8 mouse cellular contexts compared by ENCODE assay signal in the genomic region with DNA sequence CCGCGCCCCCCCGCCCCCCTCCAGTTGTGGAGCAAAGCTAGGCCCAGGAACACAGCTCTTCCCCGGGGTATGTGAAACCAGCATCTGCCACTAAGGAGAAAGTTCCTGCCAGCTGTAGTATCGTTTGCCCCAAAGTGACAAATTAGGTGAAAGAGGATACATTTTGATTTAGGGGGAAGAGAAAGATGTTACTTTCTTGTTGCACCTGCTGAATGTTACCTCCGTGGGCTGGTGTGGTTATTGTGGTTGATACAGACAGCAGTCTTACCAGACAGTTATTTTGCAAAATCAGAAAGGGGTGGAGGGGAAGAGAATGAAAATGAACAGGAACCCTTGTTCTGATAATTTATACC. TPM values are rescaled to one million over a fixed set of nuclear protein-coding genes. Genes with fewer than 3 reads are reported as not detected.
A peak's percentile ranks its signal among the peaks of the same experiment; 100 is the strongest.
DNase-seq lines count a peak whose midpoint lies in the region; ATAC-seq and TF ChIP-seq lines count a peak whose summit lies in the region.

No protein-coding gene starts in this region.

- 7% methylated on average over 6 of the region's 6 CpGs for WGBS in heart, embryonic 12.5 days
- 6% methylated on average over 6 of the region's 6 CpGs for WGBS in hindbrain, embryonic 11.5 days

- peak overlapping the region; percentile 95 for H3K4me2 ChIP-seq in heart, embryonic 12.5 days
- peak overlapping the region; percentile 82 for H3K4me2 ChIP-seq in hindbrain, embryonic 11.5 days (replicated peaks; ENCODE audit: low read depth, low read length)

- DNase-seq in heart, postnatal 36 days, result no peak
- DNase-seq in hindbrain, embryonic 11.5 days (ENCODE audit: low spot score), result no peak
- peak; percentile 27 for DNase-seq in mesoderm, embryonic 11.5 days (ENCODE audit: low read depth, low spot score)
- DNase-seq in cerebellum, postnatal 10 days, result no peak
- no peak for DNase-seq in retina, postnatal 1 day

- intact Hi-C loops in heart, postnatal 36 days (cut with DNase I), result no loop called here

- no peaks in the 10 kb centered on the region for H3K27me3 ChIP-seq in heart, embryonic 12.5 days (replicated peaks)
- no peaks in the 10 kb centered on the region for H3K27me3 ChIP-seq in E14TG2a.4 (ENCODE audit: insufficient read depth, low read length)
- H3K27me3 ChIP-seq in hindbrain, embryonic 11.5 days (ENCODE audit: control insufficient read depth, insufficient read depth, low read length), result no peaks in the 10 kb centered on the region

- H3K9me3 ChIP-seq in heart, embryonic 12.5 days (replicated peaks), result no peaks in the 10 kb centered on the region
- no peaks in the 10 kb centered on the region for H3K9me3 ChIP-seq in E14TG2a.4 (ENCODE audit: low read length)
- H3K9me3 ChIP-seq in hindbrain, embryonic 11.5 days (ENCODE audit: control insufficient read depth, low read length), result no peaks in the 10 kb centered on the region

- H3K4me3 ChIP-seq in heart, embryonic 12.5 days, result peak overlapping the region; percentile 70
- peak overlapping the region; percentile 95 for H3K4me3 ChIP-seq in E14TG2a.4 (replicated peaks; ENCODE audit: low read length)
- H3K4me3 ChIP-seq in hindbrain, embryonic 11.5 days (ENCODE audit: low read depth, low read length), result peak overlapping the region; percentile 71

- peak overlapping the region; percentile 81 for H3K9ac ChIP-seq in heart, embryonic 12.5 days
- peak overlapping the region; percentile 82 for H3K9ac ChIP-seq in hindbrain, embryonic 11.5 days (ENCODE audit: low read depth, low read length)

- H3K27ac ChIP-seq in heart, embryonic 12.5 days (ENCODE audit: poor library complexity, severe bottlenecking), result no peak overlapping the region
- H3K27ac ChIP-seq in hindbrain, embryonic 11.5 days (ENCODE audit: low read depth, low read length), result no peak overlapping the region

- ATAC-seq in heart, embryonic 12.5 days (ENCODE audit: insufficient number of reproducible peaks, low FRiP score), result no peak
- ATAC-seq in hindbrain, embryonic 11.5 days (ENCODE audit: low FRiP score), result no peak; the same call in 1 of the 2 replicates
- no peak for ATAC-seq in activated CD4-positive, CD25-positive, alpha-beta regulatory T cell, adult 4 months

- H3K4me1 ChIP-seq in heart, embryonic 12.5 days (replicated peaks), result peaks cover 4% of the 10 kb centered on the region; the same call in 1 of the 2 replicates
- peaks cover 8% of the 10 kb centered on the region; the same call in 1 of the 2 replicates for H3K4me1 ChIP-seq in E14TG2a.4 (replicated peaks; ENCODE audit: low read depth, low read length)
- no peaks in the 10 kb centered on the region for H3K4me1 ChIP-seq in hindbrain, embryonic 11.5 days (replicated peaks; ENCODE audit: control insufficient read depth, insufficient read depth, low read length)

- TF ChIP-seq CTCF in E14TG2a.4 (conservative IDR thresholded peaks at IDR 0.05; ENCODE audit: low read length), result no peak

- peaks cover 3% of the 10 kb centered on the region; the same call in 1 of the 2 replicates for H3K36me3 ChIP-seq in heart, embryonic 12.5 days
- no peaks in the 10 kb centered on the region for H3K36me3 ChIP-seq in E14TG2a.4 (ENCODE audit: insufficient read depth, low read length)
- no peaks in the 10 kb centered on the region for H3K36me3 ChIP-seq in hindbrain, embryonic 11.5 days (ENCODE audit: control insufficient read depth, insufficient read depth, low read length)

RNA-seq across cellular contexts. Expression of a gene that starts 0.6 kb away (rescaled TPM):
- 5.7 and 7.4 TPM in 2 replicates for polyA plus RNA-seq in heart, embryonic 12.5 days (2016; fragmentation: Nextera tagmentation; extraction: Ambion mirVana)
- 1 to 10 TPM; 8.0 to 8.1 TPM for total RNA-seq in heart, postnatal 36 days (2021)
- 19.2 and 19.5 TPM in 2 replicates for polyA plus RNA-seq in hindbrain, embryonic 11.5 days (2014; fragmentation: Nextera tagmentation; extraction: Ambion mirVana)
- polyA plus RNA-seq in activated CD4-positive, CD25-positive, alpha-beta regulatory T cell, adult 4 months (2017; shearing (Covaris generic)), result 10 to 100 TPM; 20.2 to 21.9 TPM
